Mouse (Mus musculus) olfactory bulb, adult 2 months (tissue): ENCODE results near the gene Dusp8.

Source experiments
- CTCF ChIP-seq: fragments of 200-500 bp; IDR thresholded peaks from 2 replicates; pipeline ENCODE4 v1.5.1; 2012; ENCODE audit warnings: low read depth, mild to moderate bottlenecking, low read length, moderate library complexity; ENCODE audit not compliant: insufficient read depth
- POLR2A ChIP-seq: fragments of 200-500 bp; IDR thresholded peaks from 2 replicates; pipeline ENCODE4 v1.6.1; 2012; ENCODE audit warnings: mild to moderate bottlenecking, low read depth, low read length, moderate library complexity; ENCODE audit not compliant: insufficient read depth

DNA sequence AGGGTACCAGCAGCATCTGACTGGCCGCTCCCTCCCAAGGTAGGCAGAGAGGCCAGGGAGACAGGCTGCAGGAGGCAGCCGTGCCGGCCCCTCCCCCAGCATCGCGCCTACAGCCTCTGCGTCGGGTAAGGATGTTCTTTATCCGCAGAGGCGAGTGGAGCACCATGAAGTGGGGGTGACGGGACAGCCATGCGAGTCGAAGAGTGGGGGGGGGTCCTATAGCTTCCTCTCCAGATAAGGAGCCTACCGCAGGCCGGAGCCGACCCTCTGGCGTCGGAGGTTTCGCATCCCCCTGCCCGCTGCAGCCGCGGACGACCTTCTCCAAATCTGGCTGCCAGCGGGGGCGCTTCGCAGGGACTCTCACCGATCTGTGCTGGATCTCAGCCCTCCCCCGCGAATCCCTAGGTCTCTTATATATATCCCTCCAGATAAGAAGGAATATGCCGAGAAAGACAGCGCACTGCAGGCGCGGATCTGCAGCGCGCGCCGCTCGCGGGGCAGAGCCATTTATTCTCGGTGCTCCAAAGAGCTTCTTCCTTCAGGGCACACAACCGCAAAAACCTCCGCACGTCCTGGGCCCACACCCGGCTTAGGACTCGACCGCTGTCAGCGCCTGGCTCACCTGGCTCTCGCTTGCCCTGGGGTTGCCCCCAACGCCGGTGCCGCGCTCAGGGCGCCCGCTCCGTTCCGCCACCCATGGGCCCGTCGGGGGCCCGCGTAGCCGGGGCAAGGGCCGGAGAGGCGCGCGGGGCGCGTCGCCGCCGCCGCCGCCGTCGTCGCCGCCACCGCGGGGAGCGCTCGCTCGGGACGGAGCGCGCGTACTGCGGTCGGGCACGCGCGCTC lies 1.1 kb downstream of the Dusp8 start:
- TF ChIP-seq POLR2A (no peak; the same call in 1 of the 2 replicates), CTCF (no peak)
